Mouse (Mus musculus): Measurements from ENCODE around the gene Mylip. TPM values are rescaled to one million over a fixed set of nuclear protein-coding genes. Genes with fewer than 3 reads are reported as not detected.

The Mylip gene
- total RNA-seq, 2 experiments from 2014 or later, result 9.5 to 9.6 TPM

DNA sequence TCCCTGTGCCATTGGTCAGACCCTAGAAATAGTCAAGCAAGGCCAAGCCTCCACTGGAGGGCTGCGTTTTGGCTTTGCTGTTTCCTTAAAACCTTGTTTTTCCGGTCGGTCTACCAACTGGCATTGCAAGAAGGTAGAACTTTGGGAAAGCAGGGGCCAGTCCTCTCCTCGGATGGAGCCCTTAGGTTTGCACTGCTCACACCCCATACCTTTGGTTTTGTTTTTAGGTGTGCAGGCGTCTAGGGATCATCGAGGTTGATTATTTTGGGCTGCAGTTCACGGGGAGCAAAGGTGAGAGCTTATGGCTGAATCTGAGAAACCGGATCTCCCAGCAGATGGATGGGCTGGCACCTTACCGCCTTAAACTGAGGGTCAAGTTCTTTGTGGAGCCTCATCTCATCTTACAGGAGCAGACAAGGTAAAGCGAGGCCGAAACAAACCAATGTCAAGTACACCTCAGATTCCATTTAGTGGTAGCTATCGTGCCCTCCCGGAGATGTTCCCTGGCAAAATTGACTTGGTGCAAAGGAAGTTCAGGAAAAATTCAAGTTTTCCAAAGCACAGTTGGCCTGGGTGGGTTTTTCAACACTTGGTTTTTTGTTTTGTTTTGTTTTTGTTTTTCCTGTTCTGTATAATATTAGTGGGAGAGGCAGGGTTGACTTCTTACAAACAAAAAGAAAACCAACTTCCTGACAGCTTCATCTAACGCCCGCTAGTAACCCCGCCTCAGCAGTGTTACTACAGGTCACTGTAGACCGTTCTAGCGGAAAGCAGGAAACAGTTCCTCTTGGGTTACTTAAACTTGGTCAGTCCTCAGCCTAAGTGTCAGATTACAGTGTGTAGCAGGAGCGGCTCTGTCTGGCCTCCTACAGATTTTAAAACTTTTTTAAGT is 1.7 kb downstream of the Mylip start:
- DNase-seq, result peak; percentile 22

DNA sequence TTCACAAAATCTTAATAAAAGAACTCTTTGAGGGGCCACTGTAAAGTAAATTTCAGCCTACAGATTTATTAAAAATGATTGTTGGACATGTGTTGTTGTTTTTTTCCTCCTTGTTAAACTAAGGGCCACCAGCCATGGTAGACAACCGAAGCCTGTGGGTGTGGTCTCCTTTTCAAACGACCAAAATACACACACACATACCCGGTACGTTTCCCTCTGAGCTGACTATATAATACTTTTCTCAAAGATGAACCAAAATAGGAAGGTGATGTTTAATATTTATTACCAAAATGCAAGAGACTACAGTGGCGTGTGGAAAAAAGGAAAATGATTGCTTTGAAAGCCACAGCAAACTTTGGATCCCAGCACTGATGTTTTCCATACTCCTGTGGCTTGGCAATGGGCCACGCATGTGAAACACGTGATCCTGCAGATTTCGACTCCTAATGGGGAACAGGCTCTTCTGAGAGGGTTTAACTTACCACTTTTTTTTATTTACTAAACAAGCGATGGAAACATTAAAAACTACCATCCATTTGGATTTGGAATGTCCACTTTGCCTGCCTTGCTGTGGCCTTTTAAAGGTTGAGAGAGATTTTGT is 2.4 kb downstream of the Mylip start:
- DNase-seq, result peak; percentile 51

GRCm38 (mm10) chr13:45394221-45394768 is 4.8 kb downstream of the Mylip start:
- DNase-seq, result no peak

DNA sequence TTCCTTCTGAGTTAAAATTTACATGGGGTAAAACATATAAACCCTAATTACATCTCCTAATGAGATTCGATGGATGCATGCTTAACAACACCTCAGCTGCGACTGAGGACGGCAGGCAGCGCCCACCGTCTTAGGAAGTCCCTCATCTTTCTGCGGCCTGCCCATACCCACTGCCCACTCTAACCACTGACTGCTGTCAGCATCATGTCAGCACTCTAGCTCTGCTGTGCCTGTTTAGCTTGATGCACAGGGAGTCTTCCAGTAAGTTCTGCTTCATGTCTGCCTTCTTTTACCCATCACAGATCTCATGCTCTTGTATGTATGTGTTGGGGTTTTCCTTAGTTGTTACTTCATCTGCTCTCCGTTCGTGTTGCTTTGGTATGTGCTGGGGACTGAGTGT is 7.2 kb downstream of the Mylip start:
- no peak for DNase-seq

DNA sequence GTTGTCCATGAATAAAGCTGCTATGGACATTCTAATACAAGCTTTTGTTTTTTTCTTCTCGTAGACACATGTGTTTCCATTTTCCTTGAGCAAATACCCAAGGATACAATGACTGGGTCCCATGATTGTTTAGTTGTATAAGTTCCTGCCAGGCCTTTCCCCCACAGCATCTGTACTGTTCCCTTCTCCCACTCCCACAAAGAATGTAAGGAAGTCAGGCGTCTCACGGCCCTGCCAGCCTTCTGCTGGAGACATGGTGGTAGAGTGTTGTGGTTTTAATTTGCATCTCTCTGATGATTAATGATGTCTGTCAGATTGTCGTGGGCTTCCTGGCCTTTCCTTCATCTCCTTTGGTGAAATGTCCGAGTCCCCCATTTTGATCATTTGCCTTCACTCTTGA is 7.7 kb downstream of the Mylip start:
- DNase-seq, result no peak

DNA sequence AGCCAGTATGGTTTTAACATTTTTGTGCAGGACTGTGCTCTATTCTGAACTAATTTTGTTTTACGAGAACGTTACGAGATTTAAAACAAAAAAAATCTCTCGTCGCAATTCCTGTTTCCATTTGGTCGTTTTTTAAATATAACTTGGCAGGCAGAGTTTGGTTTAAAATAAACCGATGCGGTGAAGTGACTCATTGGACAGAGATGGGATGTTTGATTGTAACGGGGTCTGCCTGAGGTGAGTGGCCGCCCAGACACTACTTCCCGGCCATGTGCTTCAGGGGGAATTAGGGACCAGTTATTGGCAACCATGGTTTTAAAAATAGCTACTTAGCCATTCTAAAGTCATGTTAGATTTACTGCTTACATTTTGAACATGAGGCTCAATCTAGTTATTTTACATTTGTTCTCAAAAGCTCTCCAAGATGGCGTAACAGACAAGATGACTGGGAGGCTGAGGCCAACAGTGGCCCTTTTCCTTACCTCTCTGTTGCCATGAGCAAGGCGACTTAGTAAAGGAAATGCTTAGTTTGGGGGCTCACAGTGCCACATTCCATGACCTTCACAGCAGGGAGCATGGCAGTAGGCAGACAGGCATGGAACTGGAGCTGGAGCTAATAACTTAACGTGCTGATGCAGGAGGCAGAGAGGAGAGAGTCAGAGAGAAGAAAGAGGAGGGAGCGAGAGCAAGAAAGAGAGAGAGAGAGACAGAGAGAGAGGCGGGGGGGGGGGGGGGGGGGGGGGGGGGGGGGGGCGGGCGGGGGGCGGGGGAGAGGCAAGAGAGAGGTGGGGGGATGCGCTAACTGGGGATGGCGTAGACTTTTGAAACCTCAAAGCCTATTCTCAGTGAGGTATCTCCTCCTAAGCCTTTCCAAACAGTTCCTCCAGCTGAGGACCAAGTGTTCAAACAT is 8.6 kb downstream of the Mylip start:
- no peak for DNase-seq

DNA sequence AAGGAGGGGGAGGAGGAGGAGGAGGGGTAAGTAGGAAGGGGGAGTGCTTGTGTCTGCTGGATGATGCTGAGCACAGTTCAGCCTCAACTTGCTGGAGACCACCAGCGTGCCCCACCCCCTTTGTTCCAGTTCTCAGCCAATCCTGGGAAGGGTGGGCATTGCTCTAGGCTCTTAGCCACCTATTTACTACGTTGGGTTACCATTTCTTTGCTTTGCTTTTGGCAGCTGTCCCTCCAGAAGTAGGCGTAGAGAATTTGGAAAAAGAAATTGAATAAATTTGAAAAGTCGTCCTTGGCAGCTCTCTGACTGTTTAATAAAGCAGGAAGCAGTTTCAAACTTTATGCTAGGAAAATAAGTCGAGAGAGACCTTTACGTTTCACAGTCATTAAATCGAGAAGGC is 11.2 kb downstream of the Mylip start:
- no peak for DNase-seq

- DNase-seq, result no peak
Measured at GRCm38 (mm10) chr13:45401816-45402215, 12.3 kb downstream of the Mylip start.

- DNase-seq, result no peak
Measured at GRCm38 (mm10) chr13:45402316-45403039, 12.9 kb downstream of the Mylip start.

DNA sequence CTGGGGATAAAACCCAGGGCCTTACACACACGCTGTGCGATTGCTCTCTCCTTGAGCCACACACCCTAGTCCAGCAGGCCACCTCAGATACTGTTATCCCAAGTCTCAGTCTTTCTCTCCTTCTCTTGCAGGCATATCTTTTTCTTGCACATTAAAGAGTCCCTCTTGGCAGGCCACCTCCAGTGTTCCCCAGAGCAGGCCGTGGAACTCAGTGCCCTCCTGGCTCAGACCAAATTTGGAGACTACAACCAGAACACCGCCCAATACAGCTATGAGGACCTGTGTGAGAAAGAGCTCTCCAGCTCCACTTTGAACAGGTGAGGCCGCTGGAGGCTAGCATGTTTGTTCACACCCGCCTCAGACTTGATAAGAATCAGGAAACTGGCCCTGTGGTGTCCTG is 14.7 kb downstream of the Mylip start:
- DNase-seq, result no peak

DNA sequence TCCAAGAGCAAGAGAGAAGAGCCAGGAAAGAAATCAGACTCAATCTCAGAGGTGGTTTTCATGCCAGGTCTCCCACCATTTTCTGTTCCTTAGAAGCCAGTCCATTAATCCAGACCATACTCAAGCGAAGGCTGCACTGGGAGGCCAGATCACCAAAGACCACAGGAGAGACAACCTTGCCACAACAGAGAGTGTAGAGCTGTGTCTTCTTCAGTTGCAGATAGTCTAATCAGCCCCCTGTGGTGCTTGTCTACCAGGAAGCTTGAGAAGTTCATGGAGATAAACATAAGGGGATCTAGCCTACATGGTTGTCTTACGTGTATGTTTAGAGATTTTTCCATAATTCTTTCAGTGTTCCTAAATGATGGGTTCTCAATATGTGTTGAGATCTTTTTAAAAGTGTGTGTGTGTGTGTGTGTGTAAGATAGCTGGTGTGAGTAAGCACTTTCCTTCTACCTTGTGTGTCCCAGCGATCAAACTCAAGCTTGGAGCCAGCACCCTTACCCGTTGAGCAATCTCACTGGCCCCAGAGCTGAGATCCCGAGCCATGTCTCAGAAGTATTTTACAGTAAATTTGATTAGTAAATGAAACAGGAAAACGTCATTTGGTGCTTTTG is 15.8 kb downstream of the Mylip start:
- DNase-seq, result no peak

DNA sequence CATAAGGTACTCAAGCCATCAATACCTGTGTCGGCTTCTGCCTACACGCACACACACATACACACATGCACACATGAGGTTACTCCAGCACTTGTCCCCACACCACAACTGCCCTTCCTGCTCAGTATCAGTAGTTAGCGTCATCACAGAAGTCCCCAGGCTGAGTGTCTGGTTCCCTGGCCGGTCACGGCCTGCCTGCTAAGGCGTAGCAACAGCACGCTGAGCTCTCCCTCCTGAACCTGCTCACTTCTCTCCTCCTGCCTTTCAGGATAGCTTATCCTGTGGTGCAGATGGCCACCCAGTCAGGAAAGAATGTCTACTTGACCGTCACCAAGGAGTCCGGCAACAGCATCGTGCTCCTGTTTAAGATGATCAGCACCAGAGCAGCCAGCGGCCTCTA is 16.7 kb downstream of the Mylip start:
- no peak for DNase-seq

DNA sequence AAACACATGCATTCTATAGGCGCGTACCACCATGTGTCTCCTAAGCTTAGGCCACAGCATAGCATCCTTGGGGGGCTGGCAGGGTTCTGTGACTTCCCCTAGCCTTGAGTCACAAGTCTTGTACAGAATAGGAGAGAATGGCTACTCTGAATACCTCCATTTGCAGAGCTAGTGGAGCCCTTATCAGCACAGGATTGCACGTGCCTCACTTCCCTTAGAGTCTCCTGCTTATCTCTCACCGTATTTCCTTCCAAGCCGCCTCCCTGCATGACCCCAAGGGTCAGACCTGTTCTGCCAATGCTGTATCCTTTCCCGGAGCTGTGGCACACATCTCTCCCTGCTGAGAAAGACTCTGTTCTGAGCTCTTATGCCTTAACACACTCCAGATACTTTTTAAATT is 17.2 kb downstream of the Mylip start:
- no peak for DNase-seq

GRCm38 (mm10) chr13:45410936-45411335 is 21.4 kb downstream of the Mylip start:
- no peak for DNase-seq

DNA sequence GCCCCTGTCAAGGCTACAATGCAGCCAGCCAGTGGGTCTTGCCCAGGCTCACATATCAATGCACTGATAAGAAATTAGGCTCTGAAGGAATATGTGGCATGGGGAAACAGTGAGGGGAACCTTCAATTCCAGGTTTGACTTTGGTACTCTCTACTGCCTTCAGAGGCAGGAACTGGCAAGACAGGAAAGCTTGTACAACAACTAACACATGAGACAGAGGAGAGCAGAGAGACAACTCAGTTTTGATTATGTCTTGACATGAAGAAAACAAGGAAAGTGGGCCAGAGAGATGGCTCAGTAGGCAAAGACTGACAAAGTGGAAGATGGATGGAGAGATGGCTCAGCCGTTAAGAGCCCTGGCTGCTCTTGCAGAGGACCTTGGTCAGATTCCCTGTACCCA is 23.5 kb downstream of the Mylip start:
- DNase-seq, result no peak

- DNase-seq, result no peak
Measured at GRCm38 (mm10) chr13:45414031-45414430, 24.5 kb downstream of the Mylip start.

DNA sequence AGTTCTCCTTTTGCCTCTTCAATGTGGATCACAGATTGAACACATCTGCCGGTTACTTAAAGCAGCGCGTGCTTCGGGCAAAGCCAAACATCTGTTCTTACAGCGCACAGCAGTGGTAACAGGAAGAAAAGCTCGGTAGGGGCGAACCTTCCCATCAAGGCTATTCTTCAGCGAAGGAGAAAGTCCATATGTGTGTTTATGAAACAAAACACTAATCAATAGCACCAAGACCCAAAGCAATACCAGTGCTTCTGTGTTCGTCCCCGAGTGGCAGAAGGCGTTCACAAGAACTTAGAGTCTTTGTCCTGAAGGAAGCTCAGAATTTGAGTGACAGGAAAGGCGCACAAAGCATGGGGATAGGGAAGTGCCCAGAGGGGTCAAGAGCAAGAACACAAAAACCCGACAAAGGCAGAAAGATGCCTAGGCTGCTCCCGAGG is 27.1 kb downstream of the Mylip start:
- DNase-seq, result no peak

DNA sequence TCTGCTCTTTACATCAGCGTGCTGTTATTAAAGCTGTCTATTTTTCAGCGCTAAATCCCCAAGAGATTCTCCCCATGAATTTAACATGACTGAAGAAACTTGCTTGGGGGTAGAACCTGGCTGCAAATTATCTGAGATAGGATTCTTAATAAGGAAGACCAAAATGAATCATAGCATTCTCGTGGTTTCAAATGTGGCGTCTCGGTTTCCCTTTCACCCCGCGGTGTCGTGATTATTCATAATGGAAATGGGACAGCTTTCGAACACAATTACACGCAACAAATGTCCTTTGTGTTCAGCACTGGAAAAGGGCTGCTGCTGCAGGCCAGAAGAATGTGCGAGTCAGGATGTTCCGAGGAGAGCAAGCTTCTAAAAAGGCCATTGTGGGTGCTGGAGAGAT is 29.4 kb downstream of the Mylip start:
- DNase-seq, result no peak

GRCm38 (mm10) chr13:45422251-45422650 is 32.7 kb downstream of the Mylip start:
- no peak for DNase-seq

DNA sequence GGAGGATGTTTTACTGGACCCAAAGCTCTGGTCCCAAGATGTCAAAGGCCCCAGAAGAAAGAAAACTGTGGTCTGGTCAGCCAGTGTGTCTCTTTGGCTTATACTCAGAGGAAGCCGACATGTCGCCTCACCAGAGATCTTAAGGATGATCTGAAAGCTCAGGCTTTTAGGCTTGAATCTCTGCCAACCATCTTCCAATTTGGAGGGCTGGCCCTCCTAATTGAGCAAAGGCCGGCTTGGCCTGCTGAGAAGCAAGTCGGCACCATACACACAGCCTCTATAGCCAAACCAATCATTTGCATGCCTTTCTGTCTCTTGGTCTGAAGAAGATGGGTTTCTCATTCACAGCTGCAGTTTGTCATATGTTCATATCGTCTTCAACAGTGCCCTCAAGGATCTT is 33.2 kb downstream of the Mylip start:
- no peak for DNase-seq

GRCm38 (mm10) chr13:45423905-45424304 is 34.4 kb downstream of the Mylip start:
- peak; percentile 41 for DNase-seq

All from gastrocnemius, postnatal 10 days (tissue).